Mouse (Mus musculus): Measurements from ENCODE around the gene Prr7. TPM values are rescaled to one million over a fixed set of nuclear protein-coding genes. Genes with fewer than 3 reads are reported as not detected.

Gene Prr7
- total RNA-seq, 1 experiment from 2014 or later: 12.3 TPM

Other genes with a start within 250 kb of the Prr7 start
- 95.5 and 96.0 TPM in 2 replicates for gene Prelid1, start 143.8 kb upstream of the Prr7 start, total RNA-seq (2017)
- gene Rab24, start 142.3 kb upstream of the Prr7 start, total RNA-seq (2017): 60.8 and 61.9 TPM in 2 replicates
- 0.61 and 1.7 TPM in 2 replicates for gene Mxd3, start 134.4 kb upstream of the Prr7 start, total RNA-seq (2017)
- 75.9 and 87.7 TPM in 2 replicates for gene Lman2, start 101.5 kb upstream of the Prr7 start, total RNA-seq (2017)
- 85.4 and 90.5 TPM in 2 replicates for gene Rgs14, start 94.5 kb upstream of the Prr7 start, total RNA-seq (2017)
- gene Slc34a1, start 66.1 kb upstream of the Prr7 start, total RNA-seq (2017): 0.25 and 0.35 TPM in 2 replicates
- not detected in 2 replicates for gene Pfn3, start 49.0 kb upstream of the Prr7 start, total RNA-seq (2017)
- gene F12, start 37.5 kb upstream of the Prr7 start, total RNA-seq (2017): 2.6 and 2.8 TPM in 2 replicates
- gene Grk6, start 19.2 kb upstream of the Prr7 start, total RNA-seq (2017): 362 and 371 TPM in 2 replicates
- gene Dbn1, start 23.8 kb downstream of the Prr7 start, total RNA-seq (2017): 0.12 TPM in 2 replicates
- gene Pdlim7, start 49.4 kb downstream of the Prr7 start, total RNA-seq (2017): 43.2 and 47.3 TPM in 2 replicates
- 193 and 198 TPM in 2 replicates for gene Dok3, start 65.0 kb downstream of the Prr7 start, total RNA-seq (2017)
- gene Ddx41, start 72.4 kb downstream of the Prr7 start, total RNA-seq (2017): 107 and 116 TPM in 2 replicates
- 108 and 118 TPM in 2 replicates for gene Fam193b, start 106.9 kb downstream of the Prr7 start, total RNA-seq (2017)
- 68.9 and 74.4 TPM in 2 replicates for gene Tmed9, start 109.5 kb downstream of the Prr7 start, total RNA-seq (2017)
- 14.7 and 19.1 TPM in 2 replicates for gene B4galt7, start 135.6 kb downstream of the Prr7 start, total RNA-seq (2017)
- gene Caml, start 158.7 kb downstream of the Prr7 start, total RNA-seq (2017): 29.3 and 53.3 TPM in 2 replicates
- gene Ddx46, start 170.8 kb downstream of the Prr7 start, total RNA-seq (2017): 206 and 230 TPM in 2 replicates
- gene B230219D22Rik, start 228.9 kb downstream of the Prr7 start, total RNA-seq (2017): 42.8 and 43.5 TPM in 2 replicates